Mouse (Mus musculus): Measurements from ENCODE around the gene Ndufaf5.
"Not testable (repeated sequence)": the region's sequence is repeated elsewhere in the genome, so short reads cannot be mapped to it uniquely, and the experiment has no call there.

Gene Ndufaf5

DNA sequence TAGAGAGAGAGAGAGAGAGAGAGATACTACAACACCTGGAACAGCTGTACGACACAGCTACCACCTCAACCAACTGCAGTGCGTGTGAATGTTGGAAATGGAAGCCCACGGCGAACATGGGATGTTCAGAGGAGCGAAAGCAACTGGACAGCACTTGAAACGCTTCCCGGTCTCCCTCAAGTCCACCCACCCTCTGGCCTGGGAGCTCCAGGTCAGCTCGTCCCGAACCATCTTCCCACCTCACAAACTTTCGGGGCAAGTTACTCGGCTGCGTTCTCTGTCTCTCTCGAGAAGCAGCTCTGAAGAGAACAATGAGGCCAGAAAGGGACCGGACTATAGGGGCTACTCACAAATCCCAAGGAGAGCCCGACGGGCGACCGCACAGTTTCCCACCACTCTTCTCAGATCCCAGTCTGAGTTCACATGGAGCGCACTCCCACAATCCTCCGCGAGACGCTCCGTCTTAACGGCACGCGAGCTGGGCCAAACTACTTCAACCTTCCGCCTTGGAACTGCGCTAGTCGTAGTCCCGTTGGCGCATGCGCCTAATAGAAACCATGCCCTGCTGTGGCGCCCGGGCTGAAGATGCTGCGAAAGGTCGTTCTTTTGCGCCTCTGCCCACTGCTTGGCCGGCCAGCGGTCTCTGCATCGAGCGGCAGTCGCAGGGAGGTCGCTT is at the start of gene Ndufaf5, which contains the start of gene Esf1:
Ndufaf5 (plus strand) TSS at position 523 of the 676 bp plus-strand sequence.
Esf1 (minus strand) TSS at position 438 of the 676 bp plus-strand sequence.
- DNase-seq (ENCODE audit: low spot score) = peak; percentile 96

DNA sequence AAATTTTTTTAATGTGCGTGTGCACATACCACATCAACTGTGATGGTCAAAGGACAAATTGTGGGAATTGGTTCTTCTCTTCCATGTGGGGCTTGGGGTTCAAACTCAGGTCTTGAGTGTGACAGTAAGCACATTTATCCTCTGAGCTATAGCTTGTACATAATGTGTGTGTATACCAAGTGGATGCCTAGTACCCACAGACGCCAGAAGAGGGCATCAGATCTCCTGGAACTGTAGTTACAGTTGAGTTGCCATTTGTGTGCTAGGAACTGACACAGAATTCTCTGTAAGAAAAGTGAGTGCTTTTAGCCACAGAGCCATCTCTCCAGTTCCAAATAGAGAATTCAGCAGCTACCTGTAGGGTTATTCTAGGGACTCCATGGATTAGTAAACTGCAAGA is 44.9 kb upstream of the Ndufaf5 start:
- no peak for DNase-seq (ENCODE audit: low spot score)

DNA sequence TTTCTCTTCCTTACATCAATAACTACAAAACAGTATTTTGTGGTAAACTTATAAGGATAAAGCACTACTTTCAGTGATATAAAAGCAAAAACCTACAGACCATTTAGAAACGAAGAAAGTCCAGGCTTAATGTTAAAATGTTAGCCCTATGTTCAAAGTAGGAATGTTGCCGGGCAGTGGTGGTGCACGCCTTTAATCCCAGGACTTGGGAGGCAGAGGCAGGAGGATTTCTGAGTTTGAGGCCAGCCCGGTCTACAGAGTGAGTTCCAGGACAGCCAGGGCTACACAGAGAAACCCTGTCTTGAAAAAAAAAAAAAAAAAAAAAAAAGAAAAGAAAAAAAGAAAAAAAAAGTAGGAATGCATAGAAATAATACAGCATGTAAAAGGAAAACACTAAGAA is 18.7 kb upstream of the Ndufaf5 start, which contains the start of gene Gm17374:
Gm17374 (plus strand) TSS at position 301 of the 400 bp plus-strand sequence.
- not testable (repeated sequence) for DNase-seq (ENCODE audit: low spot score)

DNA sequence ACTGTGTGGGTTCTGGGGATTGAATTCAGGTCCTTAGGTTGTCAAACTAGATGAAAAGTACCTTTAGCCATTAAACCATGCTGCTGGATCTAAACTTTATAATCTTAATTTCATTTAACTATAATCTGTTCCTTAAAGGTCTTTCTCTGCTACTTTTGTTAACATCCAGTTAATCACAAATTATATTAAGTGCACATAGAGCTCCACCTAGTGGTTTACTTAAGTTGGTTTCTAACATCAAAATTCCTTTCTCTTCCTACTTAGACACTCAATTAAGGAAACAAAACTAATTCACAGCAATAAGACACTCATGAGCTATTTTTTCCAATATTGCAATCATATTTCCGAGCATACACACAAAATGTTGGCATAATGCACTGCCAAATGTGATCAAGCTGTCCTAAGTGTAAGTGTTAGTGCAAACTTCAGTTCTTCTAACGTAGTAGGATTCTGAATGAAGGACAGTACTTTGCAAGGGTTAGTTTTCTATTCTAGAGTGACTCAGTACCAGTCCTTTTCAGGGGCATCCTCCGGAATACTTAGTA is 11.2 kb upstream of the Ndufaf5 start:
- DNase-seq (ENCODE audit: low spot score) = peak; percentile 47

DNA sequence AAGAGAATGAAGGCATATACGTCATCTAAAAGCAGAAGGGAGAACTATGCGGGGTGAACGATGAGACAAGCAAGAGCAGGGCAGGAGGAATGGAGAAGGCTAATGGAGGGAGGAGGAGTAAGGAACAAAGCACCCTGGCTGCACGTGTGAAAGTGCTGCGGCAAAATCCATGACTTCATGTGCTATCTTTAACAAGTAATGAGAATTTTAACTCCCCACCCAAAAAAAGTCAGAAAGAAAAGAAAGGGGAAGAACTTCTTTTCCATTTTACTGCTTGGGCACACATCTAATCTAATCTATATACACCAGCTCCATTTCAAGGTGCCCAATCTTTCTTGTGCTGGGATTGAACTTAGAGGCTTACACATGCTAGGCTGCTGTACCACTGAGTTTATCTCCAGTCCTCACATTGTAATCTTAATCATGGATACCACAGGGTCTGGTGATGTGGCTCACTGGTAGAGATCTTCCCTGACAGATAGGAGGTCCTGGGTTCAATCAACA is 7.0 kb upstream of the Ndufaf5 start:
- peak; percentile 70 for DNase-seq (ENCODE audit: low spot score)

DNA sequence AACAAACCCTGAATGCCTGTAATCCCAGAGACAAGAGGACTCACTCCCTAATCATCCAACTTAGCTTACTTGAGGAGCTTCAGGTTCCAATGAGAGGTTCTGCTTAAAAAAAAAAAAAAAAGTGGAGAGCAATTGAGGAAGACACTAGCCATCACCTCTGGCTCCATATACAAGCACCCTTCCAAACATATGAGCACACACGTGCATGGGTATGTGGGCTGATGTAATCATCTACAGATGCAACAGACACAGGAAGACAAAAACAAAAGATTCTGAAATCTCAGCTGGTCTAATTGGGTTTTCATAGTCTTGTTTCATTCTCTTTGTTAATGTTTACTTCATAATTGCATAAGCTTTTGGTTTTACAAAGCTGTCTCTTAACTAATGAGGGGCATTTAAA is 1.4 kb upstream of the Ndufaf5 start:
- no peak for DNase-seq (ENCODE audit: low spot score)

DNA sequence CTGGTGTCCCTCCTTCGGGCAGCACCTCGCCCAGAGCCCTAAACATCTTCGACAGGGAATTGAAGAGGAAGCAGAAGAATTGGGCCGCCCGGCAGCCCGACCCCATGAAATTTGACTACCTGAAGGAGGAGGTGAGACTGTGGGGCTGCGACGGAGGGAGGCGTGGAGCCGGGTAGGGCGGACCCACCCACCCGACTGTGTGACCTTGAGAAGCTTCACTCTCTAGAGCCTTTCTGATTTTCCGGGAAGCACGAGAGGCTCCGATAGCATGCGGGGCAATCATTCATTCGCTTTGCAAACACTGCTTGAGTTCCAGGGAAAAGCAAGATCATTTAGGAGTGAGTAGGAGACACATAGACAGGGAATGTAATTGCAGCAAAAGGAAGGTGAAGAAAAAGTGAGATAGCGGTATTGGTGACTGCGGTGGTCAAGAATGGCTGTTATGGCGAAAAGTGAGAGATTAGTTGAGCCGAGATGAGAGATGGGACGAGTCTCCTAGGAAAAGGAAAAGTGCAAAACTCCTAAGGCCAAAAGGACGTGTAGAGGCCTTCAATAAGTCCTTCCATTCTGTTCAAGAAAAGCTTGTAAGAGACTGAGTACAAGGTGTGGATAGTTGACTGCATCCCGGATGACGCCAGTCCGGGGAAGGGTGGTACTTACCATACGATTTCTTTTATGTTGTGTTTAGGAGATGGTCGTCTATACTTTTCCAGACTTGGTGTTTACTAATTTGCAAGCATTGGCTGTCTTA is 529 bp downstream of the Ndufaf5 start:
- DNase-seq (ENCODE audit: low spot score) = peak; percentile 23

DNA sequence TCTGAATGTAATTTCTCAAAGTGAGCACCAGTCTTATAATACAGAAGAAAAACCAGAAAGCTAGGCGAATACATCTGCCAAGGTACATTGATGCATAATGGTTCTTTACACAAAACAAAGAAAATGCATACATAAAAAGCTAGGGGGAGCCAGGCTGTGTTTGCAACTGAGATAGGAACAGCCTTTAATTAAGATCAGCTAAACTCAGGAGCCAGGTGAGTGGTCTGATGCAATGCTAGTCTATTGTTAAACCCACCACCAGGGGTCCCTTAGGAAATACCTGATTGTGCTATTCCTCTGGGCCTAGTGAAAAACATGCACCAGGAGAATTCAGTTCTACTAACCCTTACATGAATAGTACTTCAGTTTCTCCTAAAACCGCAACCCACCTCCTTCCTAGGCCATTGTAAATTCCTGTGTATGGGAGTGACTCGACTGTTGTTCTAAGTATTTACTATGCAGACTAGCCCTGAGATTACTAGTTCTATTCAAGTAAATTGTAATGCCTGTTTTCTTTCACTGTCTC is 15.3 kb downstream of the Ndufaf5 start:
- DNase-seq (ENCODE audit: low spot score) = not testable (repeated sequence)

DNA sequence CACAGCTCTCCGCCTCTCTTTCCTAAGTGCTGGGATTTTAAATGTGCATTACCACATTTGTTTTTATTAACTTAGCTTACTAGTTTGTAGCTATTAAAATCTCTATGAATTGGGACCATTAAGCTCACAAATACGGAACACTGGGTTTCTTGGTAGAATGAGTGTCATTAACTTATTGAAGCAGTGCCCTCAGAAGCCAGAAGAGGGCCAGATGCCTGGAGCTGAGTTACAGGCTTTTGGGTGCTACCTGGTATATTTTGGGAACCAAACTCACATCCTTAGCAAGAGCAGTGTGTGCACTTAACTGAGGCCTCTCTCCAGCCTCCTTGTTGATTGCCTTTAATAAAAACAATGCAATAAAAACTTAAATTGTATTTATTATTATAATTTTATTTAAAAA is 30.3 kb downstream of the Ndufaf5 start:
- DNase-seq (ENCODE audit: low spot score) = no peak

DNA sequence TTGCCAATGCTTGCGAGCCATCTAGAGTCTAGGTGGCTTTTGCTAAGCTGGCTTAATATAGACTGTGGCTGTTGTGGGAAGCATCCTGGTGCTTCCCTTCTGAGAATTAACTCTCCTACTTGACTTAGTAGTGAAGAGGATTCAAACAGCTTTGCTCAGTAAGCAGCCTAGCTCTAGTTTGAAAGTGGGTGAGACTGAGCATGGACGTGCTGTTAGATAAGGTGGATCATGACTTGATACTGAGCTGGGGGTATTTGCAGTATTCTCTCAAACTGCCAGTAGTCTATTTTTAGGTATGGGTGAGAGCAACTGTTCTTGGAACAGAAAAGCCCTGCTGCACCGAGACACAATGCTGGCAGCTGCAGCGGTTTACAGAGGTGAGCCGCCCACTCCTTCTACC is 32.1 kb downstream of the Ndufaf5 start:
- DNase-seq (ENCODE audit: low spot score) = no peak

DNA sequence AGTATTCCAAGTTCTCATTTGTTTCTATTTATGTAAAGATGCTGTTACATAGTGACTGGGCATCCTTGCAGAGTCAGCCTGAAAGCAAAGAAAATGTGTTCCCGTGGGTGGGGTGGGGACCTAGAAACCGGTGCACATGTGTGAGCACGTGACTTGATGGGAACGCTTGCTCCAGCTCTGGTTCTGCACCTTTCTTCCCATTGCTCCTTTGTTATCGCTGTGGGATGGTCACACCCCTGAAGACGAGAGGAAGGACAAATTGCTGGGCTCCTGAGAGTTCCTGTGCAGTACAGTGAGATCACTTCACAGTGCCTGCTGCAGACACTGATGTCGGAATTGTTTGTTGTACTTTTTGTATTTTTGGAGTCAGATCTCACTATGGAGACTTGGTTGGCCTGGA is 33.3 kb downstream of the Ndufaf5 start:
- no peak for DNase-seq (ENCODE audit: low spot score)

DNA sequence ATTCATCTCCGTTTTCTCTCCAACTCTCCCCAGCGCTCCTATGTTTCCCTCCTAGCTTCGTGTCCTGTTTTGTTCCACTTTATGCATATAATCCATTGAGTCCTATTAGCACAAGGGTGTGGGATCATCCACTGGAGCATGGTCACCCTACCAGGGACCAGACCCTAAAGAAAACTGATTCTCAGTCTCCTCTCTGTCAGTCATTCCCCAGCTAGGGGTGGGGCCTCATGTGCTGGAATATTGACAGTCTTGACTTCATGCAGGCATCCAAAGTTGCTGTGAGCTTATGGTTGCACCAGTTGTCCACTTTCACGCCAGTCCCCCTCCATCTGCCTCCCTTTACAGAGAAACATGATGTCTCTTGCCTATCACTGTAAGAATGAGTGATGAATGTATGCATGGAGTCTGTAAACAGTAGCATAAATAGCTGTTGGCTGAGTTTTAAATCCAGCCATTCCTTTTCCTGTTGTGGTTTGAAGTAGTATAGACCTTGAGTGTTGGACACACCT is 44.1 kb downstream of the Ndufaf5 start:
- DNase-seq (ENCODE audit: low spot score) = no peak

DNA sequence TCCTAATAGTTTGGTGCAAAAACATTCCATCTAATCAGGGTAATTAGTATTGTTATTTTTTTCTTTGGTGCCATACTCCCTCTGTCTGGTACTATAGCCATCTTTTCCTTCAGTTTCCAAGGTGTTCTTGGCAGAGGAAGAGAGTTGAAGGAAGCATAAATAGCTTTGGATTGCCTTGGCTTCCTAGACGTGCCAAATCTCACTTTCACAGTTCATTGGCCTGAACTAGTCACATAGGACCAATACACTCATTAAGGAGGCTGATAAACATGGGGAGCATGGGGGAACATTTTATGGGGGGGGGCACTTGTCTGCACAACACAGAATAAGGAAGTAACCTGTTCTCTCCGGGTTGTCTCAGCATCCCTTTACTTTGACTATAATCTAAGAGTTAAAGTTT is 45.0 kb downstream of the Ndufaf5 start:
- DNase-seq (ENCODE audit: low spot score) = no peak

DNA sequence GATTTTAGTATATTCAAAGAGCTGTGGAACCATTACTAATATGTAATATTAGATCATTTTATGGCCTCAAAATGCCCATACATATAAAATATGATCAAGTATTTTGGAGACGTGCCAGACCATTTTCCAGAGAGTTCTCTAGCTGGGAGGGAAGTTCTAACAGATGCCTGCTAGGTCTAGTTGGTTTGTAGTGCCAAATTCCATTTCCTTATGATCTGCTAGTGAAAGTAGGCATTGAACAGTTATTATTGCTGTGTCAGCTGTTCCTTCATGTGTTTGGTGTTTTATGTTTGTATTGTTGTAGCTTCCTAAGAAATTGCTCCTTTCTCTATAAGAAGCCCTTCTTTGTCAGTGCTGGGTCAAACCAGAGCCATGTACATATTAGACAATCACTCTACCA is 45.5 kb downstream of the Ndufaf5 start:
- no peak for DNase-seq (ENCODE audit: low spot score)

DNA sequence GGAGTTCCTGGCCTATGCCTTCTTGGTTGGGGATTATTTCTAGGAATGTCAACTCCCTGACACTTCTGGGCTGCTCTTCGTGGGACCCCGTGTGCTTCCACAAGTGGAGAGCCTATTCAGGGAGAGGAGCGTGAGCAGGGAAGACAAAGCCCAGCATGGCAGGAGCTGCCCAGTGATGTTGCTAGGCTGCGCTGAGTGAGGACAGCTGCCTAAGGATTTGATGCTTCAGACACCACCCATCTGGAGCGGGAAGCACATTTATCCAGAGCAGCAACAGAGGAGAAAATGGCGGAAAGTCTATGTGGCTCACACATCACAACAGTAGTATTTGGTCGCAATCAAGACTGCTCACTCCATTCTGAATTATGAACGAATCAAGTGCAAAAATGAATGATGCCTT is 49.9 kb downstream of the Ndufaf5 start:
- DNase-seq (ENCODE audit: low spot score) = no peak

DNA sequence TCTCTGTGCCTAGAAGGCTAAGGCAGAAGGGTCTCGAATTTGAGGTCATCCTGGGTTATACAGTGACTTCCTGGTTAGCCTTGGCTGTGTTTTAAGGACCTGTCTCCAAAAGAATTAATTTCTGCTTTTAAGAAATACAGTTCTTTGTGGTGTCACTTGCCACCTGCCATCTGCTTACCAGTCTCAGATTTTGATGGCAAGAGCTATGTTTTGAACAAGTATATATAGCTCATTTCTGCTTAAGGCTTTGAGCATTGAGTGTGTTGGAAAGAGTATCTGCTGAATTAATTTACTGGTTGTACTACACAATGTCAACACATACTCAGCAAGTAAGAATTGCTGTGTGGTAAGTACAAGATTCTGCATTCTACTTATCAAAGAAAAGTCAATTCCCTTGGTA is 59.8 kb downstream of the Ndufaf5 start:
- no peak for DNase-seq (ENCODE audit: low spot score)

DNA sequence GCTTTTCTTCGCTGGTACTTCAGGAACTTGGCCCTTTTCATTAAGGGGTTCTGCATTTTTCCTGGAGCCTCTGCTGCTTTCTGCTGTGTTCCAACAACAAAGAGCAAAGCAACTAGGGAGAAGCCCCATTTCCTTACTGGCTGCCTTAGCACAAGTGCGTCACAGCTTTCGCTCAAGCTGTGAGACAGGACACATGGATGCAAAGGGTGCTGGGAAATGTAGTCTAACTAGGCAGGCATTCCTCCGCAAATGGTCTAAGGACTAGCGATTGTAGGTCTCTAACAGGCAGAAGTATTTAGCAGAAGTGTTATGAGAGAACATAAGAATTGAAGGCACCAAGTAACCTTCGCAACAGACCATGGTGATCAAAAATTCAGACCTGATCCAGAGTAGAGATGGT is 66.8 kb downstream of the Ndufaf5 start:
- DNase-seq (ENCODE audit: low spot score) = no peak

DNA sequence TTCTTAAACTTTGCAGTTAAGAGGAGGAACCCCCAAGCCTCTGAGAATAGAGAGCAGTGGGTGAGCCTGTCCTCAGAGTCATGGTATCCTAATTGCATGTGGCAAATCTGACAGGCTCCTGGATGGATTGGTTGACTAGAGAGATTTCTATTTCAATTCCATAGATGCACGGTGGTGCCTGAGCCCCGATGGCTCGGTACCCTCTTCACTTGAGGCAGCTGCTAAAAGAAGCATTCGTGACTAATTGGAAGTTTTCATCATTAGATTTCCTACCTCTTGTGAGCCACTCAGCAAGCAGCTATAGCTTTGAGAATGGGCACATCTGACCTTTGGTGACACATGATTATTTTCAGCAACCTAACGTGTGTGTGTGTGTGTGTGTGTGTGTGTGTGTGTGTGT is 71.9 kb downstream of the Ndufaf5 start:
- DNase-seq (ENCODE audit: low spot score) = no peak

DNA sequence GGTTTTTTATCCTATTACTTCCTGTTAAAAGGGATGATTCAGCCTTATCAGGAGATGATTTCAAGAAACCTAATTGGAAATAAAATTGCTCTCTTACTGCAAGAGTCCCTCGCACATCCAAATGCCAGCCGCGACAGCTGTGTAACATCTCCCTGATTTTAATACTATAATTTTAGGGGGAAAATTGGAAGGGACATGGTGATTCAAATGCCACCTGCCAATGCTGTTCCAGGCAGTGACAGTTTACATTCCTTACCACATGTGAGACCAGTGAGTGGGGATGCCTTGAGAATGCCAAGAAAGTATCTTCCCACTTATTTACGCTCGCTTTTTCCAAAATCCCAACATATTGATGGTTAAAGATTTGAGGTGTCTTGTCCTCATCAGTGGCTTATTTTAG is 72.7 kb downstream of the Ndufaf5 start:
- DNase-seq (ENCODE audit: low spot score) = no peak
